In the genomic region with DNA sequence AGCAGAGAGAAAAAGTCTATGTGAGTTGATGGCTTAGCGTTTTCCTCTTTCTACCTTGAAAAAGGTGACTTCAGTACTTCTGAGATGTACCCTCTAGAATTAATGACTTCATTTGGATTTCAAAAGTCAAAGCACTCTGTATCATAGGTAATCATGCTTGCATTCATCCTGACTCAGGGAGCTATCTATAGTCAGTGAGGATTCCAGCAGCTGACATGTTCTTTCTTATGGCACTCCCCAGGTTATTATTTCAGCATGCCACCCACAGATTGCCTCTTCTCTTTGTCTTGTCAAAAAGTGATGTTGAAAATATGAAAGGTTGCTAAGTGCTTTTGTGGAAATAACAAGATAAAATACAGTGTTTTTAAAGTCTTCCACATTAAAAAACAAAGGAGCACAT, we compare ENCODE assay signal across 23 mouse cellular contexts.
"Had no signal": no experiment of that assay in that cellular context is flagged by ENCODE, and none has a peak within 500 bp of the region (broad histone marks: within the 10 kb centered on the region; RNA-seq: fewer than 3 reads in every experiment).

No protein-coding gene starts in this region.

- H3K9me3 ChIP-seq: limb, embryonic 13.5 days; liver, embryonic 12.5 days; liver, embryonic 15.5 days; lung, embryonic 15.5 days; megakaryocyte, embryonic 14.5 days; midbrain, embryonic 10.5 days; midbrain, embryonic 13.5 days; neural tube, embryonic 13.5 days had no signal

- H3K4me3 ChIP-seq: left cerebral cortex, adult 2 months; limb, embryonic 13.5 days; liver, embryonic 12.5 days; liver, embryonic 15.5 days; lung, embryonic 15.5 days; megakaryocyte, embryonic 14.5 days; midbrain, embryonic 10.5 days; midbrain, embryonic 13.5 days; myocyte; neural tube, embryonic 13.5 days had no signal

- H3K27me3 ChIP-seq: limb, embryonic 13.5 days; liver, embryonic 12.5 days; liver, embryonic 15.5 days; lung, embryonic 15.5 days; megakaryocyte, embryonic 14.5 days; midbrain, embryonic 13.5 days; neural tube, embryonic 13.5 days had no signal

- ATAC-seq: liver, embryonic 12.5 days; midbrain, embryonic 13.5 days; midbrain, embryonic 16.5 days had no signal

- H3K4me1 ChIP-seq: liver, embryonic 12.5 days; liver, embryonic 15.5 days; lung, embryonic 15.5 days; megakaryocyte, embryonic 14.5 days; midbrain, embryonic 13.5 days; neural tube, embryonic 13.5 days had no signal

- H3K27ac ChIP-seq: left cerebral cortex, adult 2 months; limb, embryonic 13.5 days; liver, embryonic 12.5 days; liver, embryonic 15.5 days; lung, embryonic 15.5 days; midbrain, embryonic 10.5 days; midbrain, embryonic 13.5 days; neural tube, embryonic 13.5 days; stomach, postnatal 0 days had no signal

- H3K36me3 ChIP-seq: limb, embryonic 13.5 days; liver, embryonic 12.5 days; liver, embryonic 15.5 days; lung, embryonic 15.5 days; midbrain, embryonic 10.5 days; midbrain, embryonic 13.5 days; neural tube, embryonic 13.5 days had no signal

- H3K9ac ChIP-seq: limb, embryonic 13.5 days; liver, embryonic 12.5 days; liver, embryonic 15.5 days; lung, embryonic 15.5 days; midbrain, embryonic 13.5 days; neural tube, embryonic 13.5 days had no signal

- DNase-seq: kidney, adult 18-20 months; kidney, adult 9 months; kidney, postnatal 14 days; kidney, postnatal 4 days; left cerebral cortex, postnatal 4 days; liver; lung, adult 18-20 months; lung, postnatal 10 days; lung, postnatal 36 days; retina, postnatal 1 day; thymus, postnatal 25 days had no signal

- H3K4me2 ChIP-seq: limb, embryonic 13.5 days; liver, embryonic 12.5 days; liver, embryonic 15.5 days; lung, embryonic 15.5 days; midbrain, embryonic 13.5 days; neural tube, embryonic 13.5 days had no signal
